Mouse (Mus musculus) adrenal gland, adult (tissue): ENCODE measurements around the gene Smyd2.
A peak's percentile ranks its signal among the peaks of the same experiment; 100 is the strongest.

ENCODE experiments used
- DNase-seq, 2 experiments: peaks; one replicate each; pipeline ENCODE4 v3.0.0; 2022 to 2023; ENCODE audit warnings: low spot score in 1 of 2; ENCODE audit not compliant: inconsistent age in 2 of 2

Gene Smyd2

GRCm38 (mm10) chr1:189876162-189876561 lies 46.0 kb downstream of the Smyd2 start:
- no peak for DNase-seq

- no peak for DNase-seq
These were observed 46.7 kb downstream of the Smyd2 start for GRCm38 (mm10) chr1:189875439-189875861.

- DNase-seq, result peak; percentile 66 to 74
These were observed 48.6 kb downstream of the Smyd2 start for GRCm38 (mm10) chr1:189873591-189873990.

- DNase-seq, result peak in 1 of 2 experiments; percentile 34
These were observed 50.1 kb downstream of the Smyd2 start for GRCm38 (mm10) chr1:189872050-189872449.

GRCm38 (mm10) chr1:189871625-189872024 lies 50.5 kb downstream of the Smyd2 start:
- no peak for DNase-seq

GRCm38 (mm10) chr1:189870539-189870938 lies 51.6 kb downstream of the Smyd2 start:
- no peak for DNase-seq

GRCm38 (mm10) chr1:189869651-189870270 lies 52.4 kb downstream of the Smyd2 start:
- DNase-seq, result peak in 1 of 2 experiments; percentile 53

- DNase-seq, result peak; percentile 81 to 83
These were observed 54.1 kb downstream of the Smyd2 start for GRCm38 (mm10) chr1:189868036-189868435.

GRCm38 (mm10) chr1:189867497-189867896 lies 54.7 kb downstream of the Smyd2 start:
- peak; percentile 81 to 83 for DNase-seq

- DNase-seq, result no peak
These were observed 55.1 kb downstream of the Smyd2 start for GRCm38 (mm10) chr1:189867034-189867433.

GRCm38 (mm10) chr1:189866621-189867020 lies 55.5 kb downstream of the Smyd2 start:
- no peak for DNase-seq

- DNase-seq, result no peak
These were observed 57.2 kb downstream of the Smyd2 start for GRCm38 (mm10) chr1:189864846-189865560.

GRCm38 (mm10) chr1:189864301-189864700 lies 57.9 kb downstream of the Smyd2 start:
- DNase-seq, result no peak

GRCm38 (mm10) chr1:189863727-189864126 lies 58.4 kb downstream of the Smyd2 start:
- DNase-seq, result no peak

GRCm38 (mm10) chr1:189860942-189861315 lies 61.2 kb downstream of the Smyd2 start:
- no peak for DNase-seq

- no peak for DNase-seq
These were observed 61.8 kb downstream of the Smyd2 start for GRCm38 (mm10) chr1:189860112-189860941.

GRCm38 (mm10) chr1:189858377-189858776 lies 63.8 kb downstream of the Smyd2 start:
- DNase-seq, result no peak

GRCm38 (mm10) chr1:189855739-189856138 lies 66.4 kb downstream of the Smyd2 start:
- DNase-seq, result no peak

GRCm38 (mm10) chr1:189854646-189855045 lies 67.5 kb downstream of the Smyd2 start:
- DNase-seq, result no peak

- no peak for DNase-seq
These were observed 69.7 kb downstream of the Smyd2 start for GRCm38 (mm10) chr1:189852456-189852855.

- DNase-seq, result no peak
These were observed 70.1 kb downstream of the Smyd2 start for GRCm38 (mm10) chr1:189852051-189852450.

GRCm38 (mm10) chr1:189849550-189849949 lies 72.6 kb downstream of the Smyd2 start:
- no peak for DNase-seq
